Mouse (Mus musculus) intestine, embryonic 16.5 days (tissue): ENCODE data around the gene Hmgcs2. TPM values are rescaled to one million over a fixed set of nuclear protein-coding genes. Genes with fewer than 3 reads are reported as not detected.

ENCODE experiments used
- ATAC-seq: fragments of 200-750 bp; cut with Nextera tagmentation; 2 replicates; pipeline ENCODE4 v1.8.0; 2017; ENCODE audit warnings: moderate TSS enrichment, moderate library complexity
- H3K27ac ChIP-seq: fragments of 300-500 bp; sonication (generic); 2 replicates; pipeline ENCODE4 v1.5.1; 2014; ENCODE audit warnings: mild to moderate bottlenecking, low read length
- H3K27me3 ChIP-seq: fragments of 300-500 bp; sonication (generic); replicated peaks from 2 replicates; pipeline ENCODE4 v1.6.1; 2014; ENCODE audit warnings: low read length, control low read depth, mixed read lengths; ENCODE audit not compliant: control insufficient read depth, insufficient read depth
- H3K36me3 ChIP-seq: fragments of 300-500 bp; sonication (generic); 2 replicates; pipeline ENCODE4 v1.6.1; 2014; ENCODE audit warnings: low read length, control low read depth; ENCODE audit not compliant: control insufficient read depth, insufficient read depth
- H3K4me1 ChIP-seq: fragments of 300-500 bp; sonication (generic); 2 replicates; pipeline ENCODE4 v1.6.1; 2014; ENCODE audit warnings: low read length, control low read depth, mixed read lengths; ENCODE audit not compliant: control insufficient read depth, insufficient read depth
- H3K4me2 ChIP-seq: fragments of 300-500 bp; sonication (generic); 2 replicates; pipeline ENCODE4 v1.6.1; 2014; ENCODE audit warnings: low read depth, low read length, control low read depth
- H3K4me3 ChIP-seq: fragments of 300-500 bp; sonication (generic); 2 replicates; pipeline ENCODE4 v1.5.1; 2014; ENCODE audit warnings: mild to moderate bottlenecking, low read length
- H3K9ac ChIP-seq: fragments of 300-500 bp; sonication (generic); 2 replicates; pipeline ENCODE4 v1.6.1; 2014; ENCODE audit warnings: low read depth, low read length
- H3K9me3 ChIP-seq: fragments of 300-500 bp; sonication (generic); 2 replicates; pipeline ENCODE4 v1.6.1; 2016; ENCODE audit warnings: low read length, control low read depth; ENCODE audit not compliant: control insufficient read depth
- WGBS: fragments of 180-500 bp; shearing (Covaris S2); extraction: QIAGEN DNeasy Blood & Tissue Kit; methylation state at CpG from one replicate; pipeline ENCODE4 v1.1.7; 2014; 5-methylcytosine and 5-hydroxymethylcytosine counted together
- polyA plus RNA-seq: library from polyadenylated mRNA; unstranded; fragments of >200 nt; fragmentation: Nextera tagmentation; extraction: Ambion mirVana; gene quantifications from 2 replicates; pipeline ENCODE4 v1.2.1, GENCODE M21; 2015

The Hmgcs2 gene
- polyA plus RNA-seq, 1 experiment from 2014 or later: 352 TPM

GRCm38 (mm10) chr3:98249378-98249777, 30.9 kb upstream of the Hmgcs2 start:
- ATAC-seq: peak; percentile 82
- WGBS: 84% methylated on average over 2 of the region's 2 CpGs

GRCm38 (mm10) chr3:98249833-98250448, 30.3 kb upstream of the Hmgcs2 start:
- Histone ChIP-seq H3K9me3 (peaks cover 6% of the 10 kb centered on the region), H3K4me1 (peaks cover 20% of the 10 kb centered on the region), H3K36me3 (no peaks in the 10 kb centered on the region), H3K9ac (no peak overlapping the region), H3K27me3 (no peaks in the 10 kb centered on the region), H3K4me3 (no peak overlapping the region), H3K4me2 (no peak overlapping the region), H3K27ac (peak overlapping the region; percentile 69)
- WGBS: 76% methylated on average over 11 of the region's 11 CpGs
- ATAC-seq: peak; percentile 7; the same call in 1 of the 2 replicates

More at GRCm38 (mm10) chr3:98249378-98249777, 30.9 kb upstream of the Hmgcs2 start:
- H3K9ac ChIP-seq: no peak overlapping the region
- H3K4me3 ChIP-seq: no peak overlapping the region
- peak overlapping the region; percentile 69 for H3K27ac ChIP-seq
- H3K4me2 ChIP-seq: no peak overlapping the region
- no peaks in the 10 kb centered on the region for H3K36me3 ChIP-seq
- H3K27me3 ChIP-seq: no peaks in the 10 kb centered on the region
- H3K4me1 ChIP-seq: peaks cover 18% of the 10 kb centered on the region
- peaks cover 6% of the 10 kb centered on the region for H3K9me3 ChIP-seq

GRCm38 (mm10) chr3:98254059-98254458, 26.2 kb upstream of the Hmgcs2 start:
- no peaks in the 10 kb centered on the region for H3K36me3 ChIP-seq
- no peak overlapping the region for H3K9ac ChIP-seq
- H3K9me3 ChIP-seq: peaks cover 6% of the 10 kb centered on the region
- 78% methylated on average over 2 of the region's 3 CpGs for WGBS
- H3K27me3 ChIP-seq: no peaks in the 10 kb centered on the region
- peak overlapping the region; percentile 76 for H3K27ac ChIP-seq
- no peak overlapping the region for H3K4me2 ChIP-seq
- peaks cover 10% of the 10 kb centered on the region for H3K4me1 ChIP-seq
- ATAC-seq: 0 out of 2 replicates have a peak, but pooled peaks have one; percentile 27
- no peak overlapping the region for H3K4me3 ChIP-seq

GRCm38 (mm10) chr3:98254656-98255583, 25.3 kb upstream of the Hmgcs2 start:
- no peak overlapping the region for H3K4me2 ChIP-seq
- 85% methylated on average over 8 of the region's 8 CpGs for WGBS
- no peaks in the 10 kb centered on the region for H3K36me3 ChIP-seq
- no peaks in the 10 kb centered on the region for H3K27me3 ChIP-seq
- no peak overlapping the region for H3K9ac ChIP-seq
- H3K9me3 ChIP-seq: peaks cover 6% of the 10 kb centered on the region
- peak overlapping the region; percentile 76 for H3K27ac ChIP-seq
- ATAC-seq: no peak
- H3K4me1 ChIP-seq: peaks cover 13% of the 10 kb centered on the region
- H3K4me3 ChIP-seq: no peak overlapping the region

GRCm38 (mm10) chr3:98258723-98259122, 21.5 kb upstream of the Hmgcs2 start:
- Histone ChIP-seq H3K4me1 (peaks cover 25% of the 10 kb centered on the region), H3K4me2 (no peak overlapping the region), H3K9ac (no peak overlapping the region), H3K27ac (peak overlapping the region; percentile 82; the same call in 1 of the 2 replicates), H3K9me3 (no peaks in the 10 kb centered on the region), H3K36me3 (no peaks in the 10 kb centered on the region), H3K27me3 (no peaks in the 10 kb centered on the region), H3K4me3 (no peak overlapping the region)
- ATAC-seq: no peak
- 89% methylated on average over 4 of the region's 4 CpGs for WGBS

- ATAC-seq: peak; percentile 32; the same call in 1 of the 2 replicates
- peak overlapping the region; percentile 82 for H3K27ac ChIP-seq
- no peaks in the 10 kb centered on the region for H3K36me3 ChIP-seq
- no peaks in the 10 kb centered on the region for H3K9me3 ChIP-seq
- no peaks in the 10 kb centered on the region for H3K27me3 ChIP-seq
- H3K4me1 ChIP-seq: peaks cover 25% of the 10 kb centered on the region
- WGBS: 72% methylated on average over 5 of the region's 5 CpGs
- H3K4me3 ChIP-seq: no peak overlapping the region
- H3K4me2 ChIP-seq: 0 out of 2 replicates have a peak overlapping the region, but pooled peaks have one; percentile 16
- H3K9ac ChIP-seq: no peak overlapping the region
These were observed 20.9 kb upstream of the Hmgcs2 start for GRCm38 (mm10) chr3:98259271-98259751.

GRCm38 (mm10) chr3:98260534-98260933, 19.7 kb upstream of the Hmgcs2 start:
- H3K4me2 ChIP-seq: no peak overlapping the region
- no peak overlapping the region for H3K4me3 ChIP-seq
- WGBS: 68% methylated on average over 3 of the region's 3 CpGs
- no peaks in the 10 kb centered on the region for H3K36me3 ChIP-seq
- H3K9me3 ChIP-seq: no peaks in the 10 kb centered on the region
- no peak for ATAC-seq
- H3K27ac ChIP-seq: 0 out of 2 replicates have a peak overlapping the region, but pooled peaks have one; percentile 39
- H3K4me1 ChIP-seq: peaks cover 23% of the 10 kb centered on the region
- H3K27me3 ChIP-seq: no peaks in the 10 kb centered on the region
- H3K9ac ChIP-seq: no peak overlapping the region

GRCm38 (mm10) chr3:98261415-98261814, 18.8 kb upstream of the Hmgcs2 start:
- ATAC-seq: peak; percentile 58
- whole genome bisulfite sequencing: 63% methylated on average over 4 of the region's 4 CpGs

GRCm38 (mm10) chr3:98262133-98262532, 18.1 kb upstream of the Hmgcs2 start:
- 0 out of 2 replicates have a peak, but pooled peaks have one; percentile 37 for ATAC-seq
- peak overlapping the region; percentile 52; the same call in 1 of the 2 replicates for H3K27ac ChIP-seq
- 73% methylated on average over 2 of the region's 2 CpGs for WGBS

More at GRCm38 (mm10) chr3:98261415-98261814, 18.8 kb upstream of the Hmgcs2 start:
- no peak overlapping the region for H3K9ac ChIP-seq
- H3K4me1 ChIP-seq: peaks cover 26% of the 10 kb centered on the region
- no peaks in the 10 kb centered on the region for H3K27me3 ChIP-seq
- peak overlapping the region; percentile 45; the same call in 1 of the 2 replicates for H3K27ac ChIP-seq
- H3K36me3 ChIP-seq: no peaks in the 10 kb centered on the region
- H3K4me2 ChIP-seq: no peak overlapping the region
- no peak overlapping the region for H3K4me3 ChIP-seq
- no peaks in the 10 kb centered on the region for H3K9me3 ChIP-seq

More at GRCm38 (mm10) chr3:98262133-98262532, 18.1 kb upstream of the Hmgcs2 start:
- Histone ChIP-seq H3K36me3 (no peaks in the 10 kb centered on the region), H3K4me2 (no peak overlapping the region), H3K9me3 (no peaks in the 10 kb centered on the region), H3K9ac (no peak overlapping the region), H3K27me3 (no peaks in the 10 kb centered on the region), H3K4me3 (no peak overlapping the region), H3K4me1 (peaks cover 31% of the 10 kb centered on the region)
